Comparison of ENCODE assay signal across 10 mouse cellular contexts in the genomic region with DNA sequence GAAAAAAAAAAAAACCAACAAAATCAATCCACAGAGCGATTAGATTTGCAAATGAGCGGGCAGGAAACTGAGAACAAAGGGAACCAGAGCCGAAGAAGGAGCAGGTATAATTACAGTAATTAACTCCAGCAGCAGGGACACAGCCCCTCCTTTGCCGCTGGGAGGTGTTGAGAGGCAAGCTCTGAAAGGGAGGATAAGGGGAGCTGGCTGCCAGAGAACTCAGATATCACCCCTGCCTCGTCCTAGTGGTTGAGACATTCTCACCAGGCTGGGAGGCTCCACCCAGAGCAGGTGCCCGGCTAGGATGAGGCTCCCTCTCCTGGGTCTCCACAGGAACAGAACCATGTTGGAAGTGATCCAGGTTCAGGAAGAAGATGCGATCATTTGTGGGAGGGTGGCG.
DNase-seq lines count a peak whose midpoint lies in the region; ATAC-seq and TF ChIP-seq lines count a peak whose summit lies in the region.
"Had no signal": no experiment of that assay in that cellular context is flagged by ENCODE, and none has a peak within 500 bp of the region (broad histone marks: within the 10 kb centered on the region; RNA-seq: fewer than 3 reads in every experiment).

No protein-coding gene starts in this region.

- TF ChIP-seq EP300 in stomach, postnatal 0 days (optimal IDR thresholded peaks at IDR 0.05) = no peak

- ATAC-seq in inflammation-experienced regulatory T-cells, adult 6 months = no peak
- no peak for ATAC-seq in liver, embryonic 12.5 days
- ATAC-seq in stomach, postnatal 0 days (ENCODE audit: low FRiP score, low TSS enrichment) = no peak

- no peaks in the 10 kb centered on the region for H3K9me3 ChIP-seq in ES-E14 (ENCODE audit: control insufficient read depth, insufficient read depth, low read depth, low read length)
- H3K9me3 ChIP-seq in liver, embryonic 12.5 days (replicated peaks) = no peaks in the 10 kb centered on the region
- no peaks in the 10 kb centered on the region for H3K9me3 ChIP-seq in stomach, postnatal 0 days (ENCODE audit: control insufficient read depth, low read length)
- H3K9me3 ChIP-seq: limb, embryonic 15.5 days had no signal

- H3K36me3 ChIP-seq in ES-E14 (ENCODE audit: control insufficient read depth, insufficient read depth, low read length, poor library complexity, severe bottlenecking) = no peaks in the 10 kb centered on the region
- no peaks in the 10 kb centered on the region for H3K36me3 ChIP-seq in liver, embryonic 12.5 days
- no peaks in the 10 kb centered on the region for H3K36me3 ChIP-seq in stomach, postnatal 0 days (ENCODE audit: control insufficient read depth, insufficient read depth, low read length)
- H3K36me3 ChIP-seq: limb, embryonic 15.5 days had no signal

- no peak overlapping the region for H3K4me2 ChIP-seq in liver, embryonic 12.5 days
- H3K4me2 ChIP-seq in stomach, postnatal 0 days (replicated peaks; ENCODE audit: low read depth) = no peak overlapping the region
- H3K4me2 ChIP-seq: limb, embryonic 15.5 days had no signal

- H3K4me1 ChIP-seq in ES-E14 (ENCODE audit: control insufficient read depth in 2 of 2, insufficient read depth in 2 of 2, low read length in 2 of 2, poor library complexity in 1 of 2) = no peaks in the 10 kb centered on the region
- no peaks in the 10 kb centered on the region for H3K4me1 ChIP-seq in liver, embryonic 12.5 days
- no peaks in the 10 kb centered on the region for H3K4me1 ChIP-seq in stomach, postnatal 0 days (replicated peaks; ENCODE audit: control insufficient read depth, insufficient read depth)
- H3K4me1 ChIP-seq: limb, embryonic 15.5 days had no signal

- no peak for TF ChIP-seq CTCF in stomach, postnatal 0 days (IDR thresholded peaks at IDR 0.05; ENCODE audit: low read depth)

- WGBS in liver, embryonic 12.5 days (ENCODE audit: insufficient replicate concordance) = 24% methylated on average over 8 of the region's 8 CpGs
- 23% methylated on average over 8 of the region's 8 CpGs for WGBS in stomach, postnatal 0 days

- no peak overlapping the region for H3K27ac ChIP-seq in ES-E14 (ENCODE audit: insufficient read depth, low read depth, low read length, poor library complexity, severe bottlenecking)
- H3K27ac ChIP-seq in liver, embryonic 12.5 days = no peak overlapping the region
- no peak overlapping the region for H3K27ac ChIP-seq in stomach, postnatal 0 days (replicated peaks)
- H3K27ac ChIP-seq: limb, embryonic 15.5 days had no signal

- in situ Hi-C loops in ES-E14 (cut with MboI; ENCODE audit: low sequenced_read_pairs in 2 of 2, unreplicated experiment in 2 of 2) = no loop called here

- no peak overlapping the region for H3K4me3 ChIP-seq in ES-E14 (ENCODE audit: insufficient read depth in 1 of 2, low read depth in 1 of 2, low read length in 2 of 2, poor library complexity in 1 of 2, severe bottlenecking in 1 of 2)
- no peak overlapping the region for H3K4me3 ChIP-seq in liver, embryonic 12.5 days
- H3K4me3 ChIP-seq in stomach, postnatal 0 days (ENCODE audit: low read depth, low read length) = no peak overlapping the region
- H3K4me3 ChIP-seq: limb, embryonic 15.5 days had no signal

- DNase-seq in ES-E14 (ENCODE audit: low read depth, low spot score) = peak; percentile 19
- peak; percentile 36 for DNase-seq in brain, embryonic 18.5 days (ENCODE audit: low read depth, low spot score)
- DNase-seq in frontal cortex, postnatal 14 days (ENCODE audit: low spot score in 2 of 2) = peak; percentile 15 to 35
- DNase-seq in mesoderm, embryonic 11.5 days (ENCODE audit: low read depth, low spot score) = peak; percentile 3
- no peak for DNase-seq in thymus, adult 18-20 months
- DNase-seq in stomach, postnatal 0 days (ENCODE audit: low spot score) = no peak
- DNase-seq: gastrocnemius, postnatal 25 days had no signal

- H3K27me3 ChIP-seq in liver, embryonic 12.5 days (replicated peaks) = no peaks in the 10 kb centered on the region
- H3K27me3 ChIP-seq in stomach, postnatal 0 days (ENCODE audit: control insufficient read depth, insufficient read depth, low read length) = no peaks in the 10 kb centered on the region
- H3K27me3 ChIP-seq: limb, embryonic 15.5 days had no signal

- no peak overlapping the region for H3K9ac ChIP-seq in ES-E14 (ENCODE audit: insufficient read depth, low read depth, low read length, poor library complexity, severe bottlenecking)
- H3K9ac ChIP-seq in liver, embryonic 12.5 days = no peak overlapping the region
- no peak overlapping the region for H3K9ac ChIP-seq in stomach, postnatal 0 days (ENCODE audit: low read length)
- H3K9ac ChIP-seq: limb, embryonic 15.5 days had no signal

TF ChIP-seq in ES-E14, 5 proteins besides CTCF, POLR2A, EP300 and RAD21:
- TF ChIP-seq CHD2 (IDR thresholded peaks at IDR 0.05; ENCODE audit: low read depth, low read length) (no peak), ZNF384 (IDR thresholded peaks at IDR 0.05; ENCODE audit: low read depth, low read length) (no peak), ZC3H11A (IDR thresholded peaks at IDR 0.05; ENCODE audit: borderline replicate concordance, low read depth, low read length) (no peak), MAFK (IDR thresholded peaks at IDR 0.05; ENCODE audit: insufficient read depth, low read depth, low read length) (no peak), HCFC1 (IDR thresholded peaks at IDR 0.05; ENCODE audit: borderline replicate concordance, insufficient read depth, low read length) (no peak)

Comparison
In these comparisons a context has a peak if more than half of its experiments do, and no peak if none do; other contexts are left out.
1. DNase-seq: peak in ES-E14 (single experiment), brain, embryonic 18.5 days (single experiment), frontal cortex, postnatal 14 days (2 of 2) and mesoderm, embryonic 11.5 days (single experiment); none in thymus, adult 18-20 months (0 of 2) and stomach, postnatal 0 days (single experiment).